Mouse (Mus musculus) small intestine, adult 2 months (tissue): ENCODE results near the gene Prr32. TPM values are rescaled to one million over a fixed set of nuclear protein-coding genes. Genes with fewer than 3 reads are reported as not detected.

Experiments
- H3K27ac ChIP-seq: fragments of 200-500 bp; 2 replicates; pipeline ENCODE4 v1.5.1; 2012; ENCODE audit warnings: low read depth, low read length, control low read depth, inconsistent platforms; ENCODE audit not compliant: insufficient read depth
- H3K27me3 ChIP-seq: fragments of 200-500 bp; 2 replicates; pipeline ENCODE4 v1.6.1; 2012; ENCODE audit warnings: mild to moderate bottlenecking, moderate library complexity, low read length, inconsistent platforms; ENCODE audit not compliant: control insufficient read depth, insufficient read depth
- H3K36me3 ChIP-seq: fragments of 200-500 bp; 2 replicates; pipeline ENCODE4 v1.6.1; 2012; ENCODE audit warnings: mild to moderate bottlenecking, low read length, control low read depth, inconsistent platforms; ENCODE audit not compliant: control insufficient read depth, insufficient read depth
- H3K4me1 ChIP-seq: fragments of 200-500 bp; 2 replicates; pipeline ENCODE4 v1.6.1; 2012; ENCODE audit warnings: low read length, inconsistent platforms, mixed read lengths; ENCODE audit not compliant: control insufficient read depth, insufficient read depth, insufficient read length
- H3K4me3 ChIP-seq: fragments of 200-500 bp; 2 replicates; pipeline ENCODE4 v1.5.1; 2012; ENCODE audit warnings: low read depth, mild to moderate bottlenecking, control low read depth, inconsistent platforms, low read length, moderate library complexity
- CTCF ChIP-seq: fragments of 200-500 bp; IDR thresholded peaks from 2 replicates; pipeline ENCODE4 v1.5.1; 2012; ENCODE audit warnings: low read depth, mild to moderate bottlenecking, control low read depth, inconsistent platforms, low read length, moderate library complexity, mixed read lengths; ENCODE audit not compliant: insufficient replicate concordance, insufficient read length; ENCODE audit errors: extremely low read depth
- POLR2A ChIP-seq: fragments of 200-500 bp; IDR thresholded peaks from 2 replicates; pipeline ENCODE4 v1.6.1; 2012; ENCODE audit warnings: low read depth, mild to moderate bottlenecking, control low read depth, inconsistent platforms, low read length, moderate library complexity
- WGBS: fragments of 180-500 bp; shearing (Covaris S2); methylation state at CpG from one replicate; pipeline ENCODE4 v1.1.7; 2018; 5-methylcytosine and 5-hydroxymethylcytosine counted together
- polyA plus RNA-seq: library from polyadenylated mRNA; depleted of rRNA; stranded (reverse); fragments of >200 nt; gene quantifications from 2 replicates; pipeline ENCODE4 v1.2.3, GENCODE M21; 2012; rRNA removed

Gene Prr32
- polyA plus RNA-seq, result not detected in 2 replicates

DNA sequence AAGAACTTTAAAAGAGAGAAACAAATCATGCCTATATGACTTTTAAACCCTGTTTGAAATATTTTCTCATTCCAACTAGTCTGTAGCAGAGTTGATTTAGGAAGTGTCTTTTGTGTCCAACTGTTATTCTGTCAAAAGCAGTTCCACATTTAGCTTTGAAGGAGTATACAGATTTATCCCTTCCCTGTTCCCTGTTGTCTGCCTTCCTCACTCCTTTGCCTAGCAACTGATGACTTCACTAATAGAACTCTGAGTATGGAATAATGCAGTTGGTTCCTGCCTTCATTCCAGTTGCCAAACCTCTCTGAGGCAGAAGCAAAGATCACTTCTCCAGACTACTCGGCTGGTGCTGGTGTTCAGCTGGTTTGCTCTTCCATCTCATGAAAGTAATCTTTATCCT, at the start of gene Prr32:
Gene Prr32 (plus strand): TSS at position 301 of the 400 bp plus-strand sequence.
- Histone ChIP-seq H3K4me3 (no peak within 1 kb of the TSS), H3K4me1 (no peaks in the 10 kb centered on the region), H3K27me3 (no peaks in the 10 kb centered on the region), H3K27ac (no peak within 1 kb of the TSS), H3K36me3 (no peaks in the 10 kb centered on the region)
- no peak for TF ChIP-seq CTCF
- no peak for TF ChIP-seq POLR2A
- 71% methylated on average over 1 of the region's 1 CpGs for WGBS
